Mouse (Mus musculus): ENCODE results near the gene Vti1b. TPM values are rescaled to one million over a fixed set of nuclear protein-coding genes. Genes with fewer than 3 reads are reported as not detected.

Vti1b gene
- polyA plus RNA-seq, 1 experiment from 2014 or later, result 126 TPM

- H3K4me3 ChIP-seq, result no peak overlapping the region
- H3K27me3 ChIP-seq, result no peaks in the 10 kb centered on the region
- H3K9ac ChIP-seq, result no peak overlapping the region
- peaks cover 5% of the 10 kb centered on the region for H3K4me1 ChIP-seq
- no peak overlapping the region for H3K4me2 ChIP-seq (replicated peaks)
- ATAC-seq (ENCODE audit: low FRiP score), result no peak
- peaks cover 33% of the 10 kb centered on the region for H3K36me3 ChIP-seq
- WGBS, result 93% methylated on average over 5 of the region's 5 CpGs
- H3K27ac ChIP-seq, result no peak overlapping the region
- no peaks in the 10 kb centered on the region for H3K9me3 ChIP-seq (replicated peaks)
Measured at GRCm38 (mm10) chr12:79175998-79176397, 3.5 kb upstream of the Vti1b start.

GRCm38 (mm10) chr12:79173721-79174120 is 1.3 kb upstream of the Vti1b start:
- Histone ChIP-seq H3K9ac (no peak overlapping the region), H3K36me3 (peaks cover 29% of the 10 kb centered on the region), H3K9me3 (replicated peaks) (no peaks in the 10 kb centered on the region), H3K4me1 (peaks cover 13% of the 10 kb centered on the region), H3K27ac (no peak overlapping the region), H3K4me3 (no peak overlapping the region), H3K27me3 (no peaks in the 10 kb centered on the region), H3K4me2 (replicated peaks) (no peak overlapping the region)
- WGBS, result 89% methylated on average over 5 of the region's 5 CpGs
- no peak for ATAC-seq (ENCODE audit: low FRiP score)

GRCm38 (mm10) chr12:79171269-79171995 is 1.0 kb downstream of the Vti1b start:
- H3K9ac ChIP-seq, result peak overlapping the region; percentile 87
- H3K9me3 ChIP-seq (replicated peaks), result no peaks in the 10 kb centered on the region
- H3K4me2 ChIP-seq (replicated peaks), result peak overlapping the region; percentile 58
- no peaks in the 10 kb centered on the region for H3K27me3 ChIP-seq
- ATAC-seq (ENCODE audit: low FRiP score), result no peak
- H3K36me3 ChIP-seq, result peaks cover 18% of the 10 kb centered on the region
- H3K27ac ChIP-seq, result peak overlapping the region; percentile 95; the same call in 1 of the 2 replicates
- peak overlapping the region; percentile 96 for H3K4me3 ChIP-seq
- 41% methylated on average over 12 of the region's 12 CpGs for WGBS
- H3K4me1 ChIP-seq, result peaks cover 13% of the 10 kb centered on the region

- WGBS, result 74% methylated on average over 3 of the region's 3 CpGs
- H3K27me3 ChIP-seq, result no peaks in the 10 kb centered on the region
- no peaks in the 10 kb centered on the region for H3K9me3 ChIP-seq (replicated peaks)
- H3K4me2 ChIP-seq (replicated peaks), result no peak overlapping the region
- H3K27ac ChIP-seq, result no peak overlapping the region
- H3K36me3 ChIP-seq, result peaks cover 11% of the 10 kb centered on the region
- H3K4me3 ChIP-seq, result no peak overlapping the region
- no peak overlapping the region for H3K9ac ChIP-seq
- H3K4me1 ChIP-seq, result peaks cover 13% of the 10 kb centered on the region
- no peak for ATAC-seq (ENCODE audit: low FRiP score)
Measured at GRCm38 (mm10) chr12:79170421-79170820, 2.0 kb downstream of the Vti1b start.

DNA sequence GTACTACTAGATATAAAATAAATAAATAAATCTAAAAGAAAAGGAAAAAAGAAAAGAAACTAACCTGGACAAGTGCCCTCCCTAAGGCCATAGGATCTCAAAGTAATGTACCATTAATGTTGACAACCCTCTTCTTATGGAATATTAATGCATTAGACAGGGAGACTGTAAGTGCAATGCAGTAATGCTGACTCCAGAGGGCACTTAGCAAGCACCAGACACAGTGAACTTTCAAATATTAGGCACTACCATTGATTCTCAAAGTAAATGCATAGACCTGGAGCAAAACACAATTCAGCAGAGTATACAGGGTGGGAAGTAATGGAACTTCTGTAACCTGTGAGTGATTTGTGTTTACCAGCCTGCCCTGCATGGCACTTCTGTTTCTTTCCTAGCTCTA is 3.3 kb downstream of the Vti1b start:
- Histone ChIP-seq H3K4me1 (peaks cover 13% of the 10 kb centered on the region), H3K27ac (no peak overlapping the region), H3K4me2 (replicated peaks) (no peak overlapping the region), H3K9me3 (replicated peaks) (no peaks in the 10 kb centered on the region), H3K27me3 (no peaks in the 10 kb centered on the region), H3K9ac (no peak overlapping the region), H3K36me3 (peaks cover 14% of the 10 kb centered on the region), H3K4me3 (no peak overlapping the region)
- no peak for ATAC-seq (ENCODE audit: low FRiP score)

- Histone ChIP-seq H3K9ac (no peak overlapping the region), H3K4me1 (no peaks in the 10 kb centered on the region), H3K27ac (no peak overlapping the region), H3K36me3 (peaks cover 68% of the 10 kb centered on the region), H3K4me2 (replicated peaks) (no peak overlapping the region), H3K9me3 (replicated peaks) (no peaks in the 10 kb centered on the region), H3K27me3 (no peaks in the 10 kb centered on the region), H3K4me3 (no peak overlapping the region)
- 95% methylated on average over 3 of the region's 3 CpGs for WGBS
- no peak for ATAC-seq (ENCODE audit: low FRiP score)
Measured at GRCm38 (mm10) chr12:79162876-79163275, 9.6 kb downstream of the Vti1b start.

DNA sequence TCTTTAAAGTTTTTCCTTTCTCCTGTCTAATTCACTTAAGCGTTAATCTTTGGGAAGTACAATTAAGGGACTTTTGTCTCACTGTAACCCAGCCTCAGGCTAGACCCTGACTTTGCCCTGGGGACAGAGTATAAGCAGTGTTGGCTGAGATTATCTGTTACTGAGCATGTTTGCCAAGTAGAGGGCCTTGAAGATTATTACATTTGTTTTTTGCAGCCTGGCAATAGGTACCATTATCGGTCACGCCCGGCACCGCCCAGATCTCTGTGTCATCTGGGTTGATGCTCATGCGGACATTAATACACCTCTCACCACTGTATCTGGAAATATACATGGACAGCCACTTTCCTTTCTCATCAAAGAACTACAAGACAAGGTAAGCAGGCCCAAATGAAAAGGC is 22.8 kb downstream of the Vti1b start:
- Histone ChIP-seq H3K4me3 (no peak overlapping the region), H3K4me1 (no peaks in the 10 kb centered on the region), H3K9me3 (replicated peaks) (no peaks in the 10 kb centered on the region), H3K36me3 (peaks cover 22% of the 10 kb centered on the region), H3K27me3 (no peaks in the 10 kb centered on the region), H3K27ac (no peak overlapping the region), H3K4me2 (replicated peaks) (no peak overlapping the region), H3K9ac (no peak overlapping the region)
- ATAC-seq (ENCODE audit: low FRiP score), result no peak
- WGBS, result 97% methylated on average over 6 of the region's 6 CpGs

- Histone ChIP-seq H3K4me1 (no peaks in the 10 kb centered on the region), H3K36me3 (no peaks in the 10 kb centered on the region), H3K4me2 (replicated peaks) (no peak overlapping the region), H3K9me3 (replicated peaks) (no peaks in the 10 kb centered on the region), H3K4me3 (no peak overlapping the region), H3K27ac (no peak overlapping the region), H3K9ac (no peak overlapping the region), H3K27me3 (no peaks in the 10 kb centered on the region)
- ATAC-seq (ENCODE audit: low FRiP score), result no peak
Measured at GRCm38 (mm10) chr12:79141384-79141783, 31.1 kb downstream of the Vti1b start.

DNA sequence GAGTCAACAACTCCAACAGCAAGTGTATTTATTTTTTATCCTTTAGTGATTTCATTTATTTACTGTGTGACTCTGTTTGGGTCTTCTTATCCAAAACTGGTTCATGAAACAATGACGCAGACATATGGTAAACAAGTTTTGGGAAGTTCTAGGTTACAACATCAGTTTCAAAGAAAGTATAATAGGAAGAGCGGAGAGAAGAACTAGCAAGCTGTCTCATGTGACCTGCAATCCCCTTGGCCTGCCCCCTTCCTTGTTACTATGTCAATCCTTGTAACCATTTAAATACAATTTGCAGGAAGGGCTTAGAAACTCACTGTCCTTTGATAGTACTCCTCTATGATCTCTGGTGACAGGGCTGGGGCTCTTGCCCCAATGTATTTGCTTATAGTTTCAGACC is 31.7 kb downstream of the Vti1b start:
- Histone ChIP-seq H3K4me2 (replicated peaks) (no peak overlapping the region), H3K27ac (no peak overlapping the region), H3K9me3 (replicated peaks) (no peaks in the 10 kb centered on the region), H3K36me3 (no peaks in the 10 kb centered on the region), H3K9ac (no peak overlapping the region), H3K4me3 (no peak overlapping the region), H3K4me1 (no peaks in the 10 kb centered on the region), H3K27me3 (no peaks in the 10 kb centered on the region)
- no peak for ATAC-seq (ENCODE audit: low FRiP score)
- 86% methylated on average over 2 of the region's 2 CpGs for WGBS

GRCm38 (mm10) chr12:79139417-79139816 is 33.0 kb downstream of the Vti1b start:
- ATAC-seq (ENCODE audit: low FRiP score), result no peak
- H3K4me3 ChIP-seq, result no peak overlapping the region
- H3K4me1 ChIP-seq, result no peaks in the 10 kb centered on the region
- no peak overlapping the region for H3K4me2 ChIP-seq (replicated peaks)
- 70% methylated on average over 1 of the region's 1 CpGs for WGBS
- no peaks in the 10 kb centered on the region for H3K36me3 ChIP-seq
- no peak overlapping the region for H3K27ac ChIP-seq
- H3K9ac ChIP-seq, result no peak overlapping the region
- no peaks in the 10 kb centered on the region for H3K9me3 ChIP-seq (replicated peaks)
- H3K27me3 ChIP-seq, result no peaks in the 10 kb centered on the region

DNA sequence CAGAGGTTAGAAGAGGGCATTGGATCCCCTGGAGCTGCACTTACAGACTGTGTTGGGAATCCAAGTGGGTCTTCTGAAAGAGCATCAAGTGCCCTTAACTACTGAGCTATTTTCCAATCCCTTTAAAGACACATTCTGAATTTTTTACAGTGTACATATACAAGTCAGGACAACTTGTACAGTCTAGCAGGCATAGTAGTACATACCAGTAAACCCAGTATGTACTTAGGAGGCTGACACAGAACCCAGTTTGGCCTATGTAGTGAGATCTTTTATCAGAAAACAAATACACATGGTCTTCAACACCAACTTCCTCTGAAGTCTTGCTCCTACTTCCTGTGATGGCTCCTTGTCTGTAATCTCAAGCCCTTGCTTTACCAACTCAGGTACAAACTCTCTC is 33.5 kb downstream of the Vti1b start:
- no peaks in the 10 kb centered on the region for H3K4me1 ChIP-seq
- H3K9ac ChIP-seq, result no peak overlapping the region
- ATAC-seq (ENCODE audit: low FRiP score), result no peak
- no peaks in the 10 kb centered on the region for H3K36me3 ChIP-seq
- no peak overlapping the region for H3K4me3 ChIP-seq
- H3K27me3 ChIP-seq, result no peaks in the 10 kb centered on the region
- no peak overlapping the region for H3K4me2 ChIP-seq (replicated peaks)
- no peak overlapping the region for H3K27ac ChIP-seq
- no peaks in the 10 kb centered on the region for H3K9me3 ChIP-seq (replicated peaks)

- Histone ChIP-seq H3K4me1 (no peaks in the 10 kb centered on the region), H3K9ac (no peak overlapping the region), H3K27ac (no peak overlapping the region), H3K4me2 (replicated peaks) (no peak overlapping the region), H3K36me3 (no peaks in the 10 kb centered on the region), H3K4me3 (no peak overlapping the region), H3K9me3 (replicated peaks) (no peaks in the 10 kb centered on the region), H3K27me3 (peaks cover 15% of the 10 kb centered on the region)
- 68% methylated on average over 7 of the region's 7 CpGs for WGBS
- no peak for ATAC-seq (ENCODE audit: low FRiP score)
Measured at GRCm38 (mm10) chr12:79136949-79137348, 35.5 kb downstream of the Vti1b start.

DNA sequence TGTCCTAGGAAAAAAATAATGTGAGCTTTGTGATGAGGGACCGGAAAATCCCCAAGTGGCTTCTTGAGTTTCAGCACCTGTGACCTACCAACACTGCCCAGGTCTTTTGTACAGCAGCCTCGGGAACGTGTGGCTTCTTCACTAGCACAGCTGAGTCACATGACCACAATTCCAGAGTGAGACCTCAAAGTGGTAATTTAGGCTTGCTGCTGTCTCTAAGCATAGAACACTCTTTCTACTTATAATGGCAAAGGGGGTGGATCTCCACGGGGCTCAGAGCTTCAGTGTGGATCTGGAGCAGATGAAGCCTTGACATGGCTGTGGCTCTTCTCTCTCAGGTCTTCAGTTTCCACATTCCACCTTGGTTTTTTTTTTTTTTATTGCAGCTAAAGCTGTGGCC is 37.4 kb downstream of the Vti1b start:
- H3K36me3 ChIP-seq, result no peaks in the 10 kb centered on the region
- no peak for ATAC-seq (ENCODE audit: low FRiP score)
- H3K4me2 ChIP-seq (replicated peaks), result no peak overlapping the region
- H3K9me3 ChIP-seq (replicated peaks), result no peaks in the 10 kb centered on the region
- no peak overlapping the region for H3K9ac ChIP-seq
- no peak overlapping the region for H3K4me3 ChIP-seq
- 38% methylated on average over 4 of the region's 4 CpGs for WGBS
- no peak overlapping the region for H3K27ac ChIP-seq
- H3K27me3 ChIP-seq, result peaks cover 32% of the 10 kb centered on the region
- H3K4me1 ChIP-seq, result peaks cover 7% of the 10 kb centered on the region

Measured in hindbrain, embryonic 12.5 days (tissue).